Mouse (Mus musculus) MEL (cell line): ENCODE data around the gene Zmiz1. TPM values are rescaled to one million over a fixed set of nuclear protein-coding genes. Genes with fewer than 3 reads are reported as not detected.

Experiments used
- DNase-seq: peaks from one replicate; pipeline ENCODE4 v3.0.0; 2011; ENCODE audit warnings: low read depth, low spot score
- H3K27ac ChIP-seq: 2 replicates; pipeline ENCODE4 v1.5.1; 2012; ENCODE audit warnings: low read depth, mild to moderate bottlenecking, control low read depth, low read length, moderate library complexity; ENCODE audit not compliant: control insufficient read depth
- H3K27me3 ChIP-seq, 2 experiments: fragments of 150-350 bp in 1 of 2; sonication (generic) in 1 of 2; 2 replicates each; pipeline ENCODE4 v1.6.1; 2012; ENCODE audit warnings: low read length in 2 of 2, mild to moderate bottlenecking in 2 of 2, improper control_type of control experiment in 1 of 2, moderate library complexity in 1 of 2; ENCODE audit not compliant: insufficient read depth in 2 of 2, control insufficient read depth in 1 of 2
- H3K36me3 ChIP-seq, 2 experiments: 2 replicates each; pipeline ENCODE4 v1.6.1; 2012 to 2014; ENCODE audit warnings: low read length in 2 of 2, improper control_type of control experiment in 1 of 2, inconsistent platforms in 1 of 2, mild to moderate bottlenecking in 1 of 2; ENCODE audit not compliant: insufficient read depth in 2 of 2, control insufficient read depth in 1 of 2
- H3K4me1 ChIP-seq, 2 experiments: fragments of 150-350 bp in 1 of 2; sonication (generic) in 1 of 2; 2 replicates each; pipeline ENCODE4 v1.6.1; 2012; ENCODE audit warnings: low read length in 2 of 2, improper control_type of control experiment in 1 of 2, mild to moderate bottlenecking in 1 of 2; ENCODE audit not compliant: insufficient read depth in 2 of 2, control insufficient read depth in 1 of 2
- H3K4me3 ChIP-seq, 2 experiments: fragments of 150-350 bp in 1 of 2; sonication (generic) in 1 of 2; 2 replicates each; pipeline ENCODE4 v1.5.1; 2012; ENCODE audit warnings: low read depth in 2 of 2, low read length in 2 of 2, mild to moderate bottlenecking in 2 of 2, moderate library complexity in 2 of 2, control low read depth in 1 of 2, improper control_type of control experiment in 1 of 2; ENCODE audit not compliant: control insufficient read depth in 1 of 2, insufficient read depth in 1 of 2
- H3K79me2 ChIP-seq: 2 replicates; pipeline ENCODE4 v1.6.1; 2012; ENCODE audit warnings: mild to moderate bottlenecking, low read length, moderate library complexity; ENCODE audit not compliant: control insufficient read depth, poor library complexity, insufficient read depth
- H3K9ac ChIP-seq: 2 replicates; pipeline ENCODE4 v1.6.1; 2012; ENCODE audit warnings: low read depth, mild to moderate bottlenecking, control low read depth, low read length, moderate library complexity; ENCODE audit not compliant: control insufficient read depth, poor library complexity, severe bottlenecking
- H3K9me3 ChIP-seq: fragments of 150-350 bp; sonication (generic); replicated peaks from 2 replicates; pipeline ENCODE4 v1.6.1; 2012; ENCODE audit warnings: mild to moderate bottlenecking, low read length, improper control_type of control experiment, moderate library complexity; ENCODE audit not compliant: insufficient read depth
- BHLHE40 ChIP-seq: IDR thresholded peaks from 2 replicates; pipeline ENCODE4 v1.6.1; 2012; ENCODE audit warnings: low read depth, mild to moderate bottlenecking, inconsistent platforms, low read length, improper control_type of control experiment, borderline replicate concordance
- CTCF ChIP-seq, 3 experiments: IDR thresholded peaks in 2 of 3; conservative IDR thresholded peaks in 1 of 3; 2 replicates each; pipeline ENCODE4 v1.5.1; 2011 to 2012; ENCODE audit warnings: low read length in 3 of 3, low read depth in 2 of 3, mild to moderate bottlenecking in 2 of 3, improper control_type of control experiment in 1 of 3, inconsistent platforms in 1 of 3, mixed read lengths in 1 of 3, moderate library complexity in 1 of 3; ENCODE audit not compliant: control insufficient read depth in 1 of 3, insufficient read depth in 1 of 3, poor library complexity in 1 of 3, severe bottlenecking in 1 of 3
- E2F4 ChIP-seq: IDR thresholded peaks from 2 replicates; pipeline ENCODE4 v1.6.1; 2011; ENCODE audit warnings: low read depth, low read length, improper control_type of control experiment, borderline replicate concordance
- EP300 ChIP-seq, 2 experiments: IDR thresholded peaks; 2 replicates each; pipeline ENCODE4 v1.6.1; 2011; ENCODE audit warnings: improper control_type of control experiment in 2 of 2, low read length in 2 of 2, low read depth in 1 of 2, mild to moderate bottlenecking in 1 of 2
- ETS1 ChIP-seq: IDR thresholded peaks from 2 replicates; pipeline ENCODE4 v1.6.1; 2012; ENCODE audit warnings: low read depth, mild to moderate bottlenecking, inconsistent platforms, low read length, improper control_type of control experiment, moderate library complexity
- GABPA ChIP-seq: IDR thresholded peaks from 2 replicates; pipeline ENCODE4 v1.6.1; 2012; ENCODE audit warnings: low read depth, mild to moderate bottlenecking, inconsistent platforms, low read length, improper control_type of control experiment, moderate library complexity
- GATA1 ChIP-seq: IDR thresholded peaks from 2 replicates; pipeline ENCODE4 v1.6.1; 2011; ENCODE audit warnings: low read depth, low read length, improper control_type of control experiment
- HCFC1 ChIP-seq: IDR thresholded peaks from 2 replicates; pipeline ENCODE4 v1.6.1; 2012; ENCODE audit warnings: low read depth, mild to moderate bottlenecking, inconsistent platforms, low read length, improper control_type of control experiment, moderate library complexity
- MAX ChIP-seq: IDR thresholded peaks from 2 replicates; pipeline ENCODE4 v1.6.1; 2011; ENCODE audit warnings: low read length, improper control_type of control experiment
- MEF2A ChIP-seq: IDR thresholded peaks from 2 replicates; pipeline ENCODE4 v1.6.1; 2014; ENCODE audit warnings: low read depth, mild to moderate bottlenecking, inconsistent platforms, low read length, improper control_type of control experiment; ENCODE audit not compliant: poor library complexity, insufficient replicate concordance, severe bottlenecking; ENCODE audit errors: extremely low read depth
- MXI1 ChIP-seq: IDR thresholded peaks from 2 replicates; pipeline ENCODE4 v1.6.1; 2011; ENCODE audit warnings: mild to moderate bottlenecking, low read depth, low read length, improper control_type of control experiment
- MYB ChIP-seq: IDR thresholded peaks from 2 replicates; pipeline ENCODE4 v1.6.1; 2011; ENCODE audit warnings: mild to moderate bottlenecking, low read depth, low read length, improper control_type of control experiment
- MYC ChIP-seq: IDR thresholded peaks from 2 replicates; pipeline ENCODE4 v1.6.1; 2011; ENCODE audit warnings: low read depth, mild to moderate bottlenecking, low read length, improper control_type of control experiment, moderate library complexity
- NRF1 ChIP-seq: IDR thresholded peaks from 2 replicates; pipeline ENCODE4 v1.6.1; 2014; ENCODE audit warnings: low read depth, mild to moderate bottlenecking, inconsistent platforms, low read length, improper control_type of control experiment, moderate library complexity; ENCODE audit not compliant: poor library complexity, insufficient read depth, severe bottlenecking
- POLR2A ChIP-seq, 2 experiments: IDR thresholded peaks; 2 replicates each; pipeline ENCODE4 v1.6.1; 2011 to 2012; ENCODE audit warnings: low read length in 2 of 2, mild to moderate bottlenecking in 2 of 2, control low read depth in 1 of 2, improper control_type of control experiment in 1 of 2, low read depth in 1 of 2, moderate library complexity in 1 of 2; ENCODE audit not compliant: control insufficient read depth in 1 of 2, insufficient read depth in 1 of 2, poor library complexity in 1 of 2
- POLR2AphosphoS2 ChIP-seq: IDR thresholded peaks from 2 replicates; pipeline ENCODE4 v1.6.1; 2011; ENCODE audit warnings: low read length, improper control_type of control experiment
- POLR2AphosphoS5 ChIP-seq: IDR thresholded peaks from 2 replicates; pipeline ENCODE4 v1.6.1; 2012; ENCODE audit warnings: low read depth, borderline replicate concordance, mild to moderate bottlenecking, inconsistent platforms, low read length, moderate library complexity, mixed read lengths
- RCOR1 ChIP-seq: IDR thresholded peaks from 2 replicates; pipeline ENCODE4 v1.6.1; 2012; ENCODE audit warnings: low read depth, mild to moderate bottlenecking, inconsistent platforms, low read length, improper control_type of control experiment
- SMC3 ChIP-seq: IDR thresholded peaks from 2 replicates; pipeline ENCODE4 v1.6.1; 2011; ENCODE audit warnings: low read depth, low read length, improper control_type of control experiment
- TAL1 ChIP-seq: IDR thresholded peaks from 2 replicates; pipeline ENCODE4 v1.6.1; 2012; ENCODE audit warnings: mild to moderate bottlenecking, inconsistent platforms, low read length, moderate library complexity, mixed read lengths
- TBP ChIP-seq: IDR thresholded peaks from 2 replicates; pipeline ENCODE4 v1.8.0; 2011; ENCODE audit warnings: low read depth, low read length, improper control_type of control experiment
- TCF12 ChIP-seq: IDR thresholded peaks from 2 replicates; pipeline ENCODE4 v1.6.1; 2014; ENCODE audit warnings: low read depth, mild to moderate bottlenecking, inconsistent platforms, low read length, improper control_type of control experiment, moderate library complexity
- ZC3H11A ChIP-seq: IDR thresholded peaks from 2 replicates; pipeline ENCODE4 v1.6.1; 2012; ENCODE audit warnings: low read depth, mild to moderate bottlenecking, inconsistent platforms, low read length, improper control_type of control experiment
- ZMIZ1 ChIP-seq: IDR thresholded peaks from 2 replicates; pipeline ENCODE4 v1.6.1; 2012; ENCODE audit warnings: low read depth, mild to moderate bottlenecking, inconsistent platforms, low read length, improper control_type of control experiment, moderate library complexity
- polyA plus RNA-seq, 2 experiments: library from polyadenylated mRNA; stranded (reverse) in 1 of 2; unstranded in 1 of 2; fragments of >175 nt in 1 of 2; fragments of >200 nt in 1 of 2; gene quantifications; 2 replicates each; pipeline versions ENCODE4 v1.2.1 to v1.2.4; 2012; ENCODE audit warnings: low replicate concordance in 2 of 2, low read depth in 1 of 2; ENCODE audit not compliant: insufficient read length in 2 of 2, insufficient read depth in 1 of 2, missing spikeins in 1 of 2
- total RNA-seq: library from RNA; depleted of rRNA; stranded (reverse); fragments of 300-350 nt; gene quantifications from 2 replicates; pipeline ENCODE4 v1.2.3, GENCODE M21; 2012

Zmiz1 gene
- total and polyA plus RNA-seq, 3 experiments = 2.7 to 19.9 TPM; not detected in 1

DNA sequence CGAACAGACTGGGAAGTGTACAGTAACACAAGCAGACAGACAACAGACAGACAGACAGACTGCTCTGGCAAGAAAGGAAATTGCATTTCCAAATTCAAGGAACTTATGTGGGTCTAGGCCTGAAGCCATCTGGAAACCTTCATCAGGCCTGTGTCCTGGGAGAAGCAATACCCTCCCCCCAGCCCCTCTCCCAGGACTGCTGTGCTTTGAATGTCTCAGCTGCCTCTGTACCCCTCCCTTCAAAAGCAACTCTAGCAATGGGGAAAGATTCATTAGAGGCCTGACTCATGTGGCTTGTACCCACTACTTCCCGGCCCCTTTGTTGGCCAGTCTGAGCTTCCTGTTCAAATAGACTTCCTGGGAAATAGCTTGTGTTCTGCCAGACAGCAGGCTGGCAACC lies 142.0 kb downstream of the Zmiz1 start:
- Histone ChIP-seq H3K27ac (no peak overlapping the region), H3K4me1 (no peaks in the 10 kb centered on the region), H3K4me3 (no peak overlapping the region), H3K79me2 (no peaks in the 10 kb centered on the region), H3K27me3 (no peaks in the 10 kb centered on the region), H3K9ac (no peak overlapping the region), H3K9me3 (no peaks in the 10 kb centered on the region), H3K36me3 (no peaks in the 10 kb centered on the region)
- no peak for DNase-seq
- TF ChIP-seq HCFC1 = no peak
- TF ChIP-seq ZC3H11A = no peak
- TF ChIP-seq RCOR1 = no peak
- no peak for TF ChIP-seq MEF2A
- no peak for TF ChIP-seq SMC3
- TF ChIP-seq POLR2AphosphoS5 = no peak
- TF ChIP-seq ETS1 = no peak
- no peak for TF ChIP-seq POLR2A (IDR thresholded peaks at IDR 0.05; ENCODE audit: control insufficient read depth in 1 of 2, insufficient read depth in 1 of 2, low read depth in 1 of 2, low read length in 2 of 2, poor library complexity in 1 of 2)
- no peak for TF ChIP-seq MYB
- TF ChIP-seq TAL1 = no peak
- no peak for TF ChIP-seq E2F4
- no peak for TF ChIP-seq BHLHE40
- TF ChIP-seq MYC = no peak
- TF ChIP-seq POLR2AphosphoS2 = no peak
- no peak for TF ChIP-seq GABPA
- TF ChIP-seq NRF1 = no peak

DNA sequence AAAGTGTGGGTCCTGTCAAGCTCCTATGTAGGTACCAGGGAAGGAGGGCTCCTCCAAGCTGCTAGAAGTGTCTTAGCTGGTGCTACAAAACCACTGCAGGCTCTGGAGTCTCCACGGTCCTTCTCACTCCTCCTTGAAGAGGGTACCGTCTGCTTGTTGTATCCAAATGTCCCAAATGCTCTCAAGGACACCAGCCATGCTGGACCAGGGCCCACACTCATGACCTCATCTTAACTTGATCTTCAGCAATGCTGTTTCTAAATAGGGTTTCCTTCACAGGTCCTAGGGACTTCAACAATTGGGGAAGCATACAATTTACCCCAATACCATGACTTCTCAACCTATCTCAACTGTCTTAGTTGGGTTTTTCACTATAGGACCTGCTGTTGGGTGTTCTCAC lies 143.0 kb downstream of the Zmiz1 start:
- no peak for DNase-seq
- Histone ChIP-seq H3K27ac (no peak overlapping the region), H3K36me3 (no peaks in the 10 kb centered on the region), H3K27me3 (no peaks in the 10 kb centered on the region), H3K79me2 (no peaks in the 10 kb centered on the region), H3K9me3 (no peaks in the 10 kb centered on the region), H3K4me1 (no peaks in the 10 kb centered on the region)
- TF ChIP-seq BHLHE40 (no peak), TAL1 (no peak), GATA1 (no peak), NRF1 (no peak), TCF12 (no peak), MAX (no peak), ETS1 (no peak), MXI1 (no peak), E2F4 (no peak), ZMIZ1 (no peak), MEF2A (no peak), SMC3 (no peak), CTCF (IDR thresholded peaks at IDR 0.05 in 2 of 3, conservative IDR thresholded peaks at IDR 0.05 in 1 of 3; ENCODE audit: control insufficient read depth in 1 of 3, insufficient read depth in 1 of 3, low read depth in 2 of 3, low read length in 3 of 3, poor library complexity in 1 of 3, severe bottlenecking in 1 of 3) (no peak), TBP (no peak), EP300 (IDR thresholded peaks at IDR 0.05; ENCODE audit: low read depth in 1 of 2, low read length in 2 of 2) (no peak)
- TF ChIP-seq, all 39 proteins: peak for 0
- Histone ChIP-seq H3K9ac (no peak overlapping the region), H3K4me3 (no peak overlapping the region)
